Mouse (Mus musculus) brain, embryonic 14.5 days (tissue): ENCODE data around the gene 1110017D15Rik.

Experiments used
- CTCF ChIP-seq: fragments of 200-500 bp; IDR thresholded peaks from 2 replicates; pipeline ENCODE4 v1.5.1; 2012; ENCODE audit warnings: inconsistent platforms, mild to moderate bottlenecking, moderate library complexity, borderline replicate concordance; ENCODE audit not compliant: insufficient read depth, insufficient read length; ENCODE audit errors: extremely low read depth
- POLR2A ChIP-seq: fragments of 200-500 bp; IDR thresholded peaks from 2 replicates; pipeline ENCODE4 v1.6.1; 2012; ENCODE audit warnings: mild to moderate bottlenecking, inconsistent platforms, borderline replicate concordance; ENCODE audit not compliant: poor library complexity, insufficient read depth, insufficient read length, severe bottlenecking; ENCODE audit errors: extremely low read depth

- TF ChIP-seq CTCF (no peak), POLR2A (no peak)
Observed at GRCm38 (mm10) chr4:41527076-41527475, 9.9 kb upstream of the 1110017D15Rik start.
